Mouse (Mus musculus): Measurements from ENCODE around the gene Dyrk1a.

Dyrk1a gene

GRCm38 (mm10) chr16:94569229-94570176, at the start of gene Dyrk1a:
Dyrk1a (plus strand) TSS chr16:94570010.
- peak; percentile 100 for DNase-seq (ENCODE audit: low read depth, low spot score)

GRCm38 (mm10) chr16:94523594-94524377, 46.0 kb upstream of the Dyrk1a start:
- no peak for DNase-seq (ENCODE audit: low read depth, low spot score)

GRCm38 (mm10) chr16:94524691-94525090, 45.1 kb upstream of the Dyrk1a start:
- peak; percentile 63 for DNase-seq (ENCODE audit: low read depth, low spot score)

- no peak for DNase-seq (ENCODE audit: low read depth, low spot score)
These were observed 43.9 kb upstream of the Dyrk1a start for GRCm38 (mm10) chr16:94525955-94526343.

- DNase-seq (ENCODE audit: low read depth, low spot score): peak; percentile 100
These were observed 43.3 kb upstream of the Dyrk1a start, which contains the start of gene Vps26c for GRCm38 (mm10) chr16:94526344-94527151. Vps26c (minus strand) TSS chr16:94526830.

GRCm38 (mm10) chr16:94527152-94527534, 42.7 kb upstream of the Dyrk1a start:
- no peak for DNase-seq (ENCODE audit: low read depth, low spot score)

- DNase-seq (ENCODE audit: low read depth, low spot score): no peak
These were observed 42.3 kb upstream of the Dyrk1a start for GRCm38 (mm10) chr16:94527546-94527945.

- no peak for DNase-seq (ENCODE audit: low read depth, low spot score)
These were observed 38.5 kb upstream of the Dyrk1a start for GRCm38 (mm10) chr16:94531268-94531667.

GRCm38 (mm10) chr16:94533679-94534078, 36.1 kb upstream of the Dyrk1a start:
- no peak for DNase-seq (ENCODE audit: low read depth, low spot score)

GRCm38 (mm10) chr16:94535716-94536115, 34.1 kb upstream of the Dyrk1a start:
- no peak for DNase-seq (ENCODE audit: low read depth, low spot score)

GRCm38 (mm10) chr16:94536417-94537158, 33.2 kb upstream of the Dyrk1a start:
- DNase-seq (ENCODE audit: low read depth, low spot score): no peak

GRCm38 (mm10) chr16:94537159-94537527, 32.7 kb upstream of the Dyrk1a start:
- DNase-seq (ENCODE audit: low read depth, low spot score): no peak

- no peak for DNase-seq (ENCODE audit: low read depth, low spot score)
These were observed 29.7 kb upstream of the Dyrk1a start for GRCm38 (mm10) chr16:94540140-94540539.

GRCm38 (mm10) chr16:94542898-94543297, 26.9 kb upstream of the Dyrk1a start:
- no peak for DNase-seq (ENCODE audit: low read depth, low spot score)

- no peak for DNase-seq (ENCODE audit: low read depth, low spot score)
These were observed 25.2 kb upstream of the Dyrk1a start for GRCm38 (mm10) chr16:94544540-94545105.

GRCm38 (mm10) chr16:94545781-94546562, 23.8 kb upstream of the Dyrk1a start:
- DNase-seq (ENCODE audit: low read depth, low spot score): no peak

- DNase-seq (ENCODE audit: low read depth, low spot score): no peak
These were observed 20.0 kb upstream of the Dyrk1a start for GRCm38 (mm10) chr16:94549813-94550212.

- no peak for DNase-seq (ENCODE audit: low read depth, low spot score)
These were observed 17.9 kb upstream of the Dyrk1a start for GRCm38 (mm10) chr16:94551934-94552333.

GRCm38 (mm10) chr16:94555346-94555745, 14.5 kb upstream of the Dyrk1a start:
- no peak for DNase-seq (ENCODE audit: low read depth, low spot score)

GRCm38 (mm10) chr16:94556228-94556627, 13.6 kb upstream of the Dyrk1a start:
- DNase-seq (ENCODE audit: low read depth, low spot score): no peak

Measured in CD4-positive helper T cell, adult 2 months (primary cell).